Mouse (Mus musculus): ENCODE measurements around the gene BC049715.

DNA sequence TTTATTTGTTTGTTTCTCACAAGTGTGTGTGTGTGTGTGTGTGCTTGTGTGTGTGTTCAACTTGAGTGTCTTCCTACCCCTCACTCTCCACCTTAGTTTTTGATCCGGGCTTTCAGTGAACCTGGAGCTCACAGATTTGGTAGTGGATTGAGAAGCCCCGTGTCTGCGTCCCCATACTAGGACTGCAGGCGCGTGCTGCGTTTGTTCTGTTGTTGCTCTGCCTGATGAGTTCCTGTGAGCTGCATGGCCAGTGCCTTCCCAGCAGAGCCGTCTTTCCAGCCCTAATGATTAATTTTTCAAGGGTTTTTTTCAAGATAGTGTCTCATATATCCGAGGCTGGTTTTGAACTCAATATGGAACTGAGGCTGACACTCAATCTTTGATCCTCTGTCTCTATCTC lies 31.0 kb downstream of the BC049715 start:
- TF ChIP-seq CTCF (IDR thresholded peaks at IDR 0.05; ENCODE audit: low read depth) (no peak), EP300 (IDR thresholded peaks at IDR 0.05; ENCODE audit: low read depth) (no peak; the same call in 1 of the 2 replicates)
